Mouse (Mus musculus): Measurements from ENCODE around the gene Pax8.
A peak's percentile ranks its signal among the peaks of the same experiment; 100 is the strongest.

Pax8 gene

DNA sequence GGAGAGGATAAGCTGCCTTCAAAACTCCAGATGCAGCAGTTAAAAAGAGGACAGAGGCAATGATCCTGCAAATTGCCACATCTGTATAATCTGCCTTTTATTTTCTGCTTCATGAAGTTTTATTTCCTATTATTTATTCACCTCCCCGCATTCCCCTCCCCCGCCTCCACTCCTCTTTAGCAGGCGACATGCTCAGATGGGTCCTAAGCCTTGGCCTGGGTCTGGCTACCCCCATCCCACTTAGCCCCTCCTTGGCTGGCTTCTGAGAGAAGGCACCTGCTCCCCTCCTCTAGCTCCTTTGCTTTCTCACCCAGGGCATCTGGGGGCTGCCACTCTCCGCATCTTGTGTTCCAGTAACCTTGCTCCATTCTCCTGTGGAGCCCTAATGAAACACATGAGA is 61.7 kb downstream of the Pax8 start:
- no peak for DNase-seq (ENCODE audit: low spot score in 2 of 2)

DNA sequence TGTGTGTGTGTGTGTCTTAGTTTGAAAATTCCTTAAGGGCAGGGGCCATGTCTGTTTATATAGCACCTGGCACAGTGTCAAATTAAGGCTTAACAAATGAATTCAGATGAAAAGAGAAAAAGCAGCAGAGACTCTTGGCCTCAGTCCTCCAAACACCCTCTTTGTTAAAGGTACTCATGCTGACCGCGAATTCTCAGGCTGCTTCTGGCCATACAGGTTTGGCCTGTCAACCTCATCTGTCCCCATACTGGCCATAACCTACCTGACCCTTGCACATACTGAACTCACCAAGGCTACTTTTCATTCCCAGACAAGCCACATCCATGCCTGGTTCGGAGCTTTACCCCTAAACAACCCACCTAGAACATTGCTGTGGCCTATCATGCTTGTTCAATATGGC is 62.2 kb downstream of the Pax8 start:
- DNase-seq (ENCODE audit: low spot score in 2 of 2): no peak

DNA sequence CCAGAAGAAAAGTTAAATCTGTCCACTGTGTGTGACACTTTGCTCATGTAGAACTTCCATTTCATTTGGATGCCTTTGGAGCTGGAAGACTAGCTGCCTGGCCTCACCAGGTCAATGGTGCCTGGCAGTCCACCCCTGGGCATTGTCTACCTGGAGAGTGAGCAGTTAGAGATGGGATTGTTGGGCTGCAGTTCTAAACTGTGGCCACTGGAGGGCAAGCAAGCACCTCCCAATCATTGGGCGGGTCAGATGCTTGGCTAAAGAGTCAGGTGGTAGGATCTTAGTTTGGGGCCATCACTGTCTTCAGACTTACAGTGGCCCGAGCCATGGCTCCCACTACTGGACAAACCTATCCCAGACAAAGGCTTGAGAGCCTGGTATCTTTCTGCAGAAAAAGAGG is 66.2 kb downstream of the Pax8 start:
- peak; percentile 57 to 78 for DNase-seq (ENCODE audit: low spot score in 2 of 2)

DNA sequence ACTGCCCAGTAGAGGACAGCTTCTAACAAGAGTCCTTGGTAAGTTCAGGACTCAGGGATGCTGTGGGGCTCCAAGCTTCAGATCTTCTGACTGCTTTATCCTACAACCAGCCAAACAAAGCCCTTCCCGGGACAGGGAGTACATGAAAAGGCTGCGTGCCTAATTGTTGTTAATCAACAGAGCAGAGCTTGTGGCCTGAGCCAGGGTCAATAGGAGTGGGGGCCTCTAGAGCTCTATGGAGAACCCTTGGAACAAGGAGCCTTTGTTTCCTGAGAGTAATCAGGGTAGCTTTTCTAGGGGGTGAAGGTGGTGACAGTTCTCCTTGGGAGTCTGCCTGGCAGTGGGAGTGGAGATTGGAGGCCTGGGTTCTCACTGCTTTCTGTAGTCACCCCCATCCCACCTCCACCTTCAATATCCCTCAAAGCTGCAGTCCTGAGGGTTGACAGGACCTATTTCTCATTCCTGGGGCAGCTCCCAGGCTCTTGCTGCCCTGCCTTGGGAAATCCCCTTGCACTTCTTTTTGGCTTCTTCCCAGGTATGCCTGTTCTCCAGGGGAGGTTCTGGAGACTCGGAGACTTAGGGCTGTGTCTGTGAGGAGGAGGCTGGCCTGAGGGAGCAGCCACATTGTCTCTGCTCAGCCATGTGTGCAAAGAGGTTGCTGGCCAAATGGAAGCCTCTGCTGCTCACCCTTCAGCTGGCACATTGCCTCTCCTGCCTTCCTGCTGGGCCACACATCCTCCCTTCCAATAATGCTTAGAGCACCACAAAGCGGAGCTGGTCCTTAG is 67.5 kb downstream of the Pax8 start:
- peak in 1 of 2 experiments; percentile 70 for DNase-seq (ENCODE audit: low spot score in 2 of 2)

DNA sequence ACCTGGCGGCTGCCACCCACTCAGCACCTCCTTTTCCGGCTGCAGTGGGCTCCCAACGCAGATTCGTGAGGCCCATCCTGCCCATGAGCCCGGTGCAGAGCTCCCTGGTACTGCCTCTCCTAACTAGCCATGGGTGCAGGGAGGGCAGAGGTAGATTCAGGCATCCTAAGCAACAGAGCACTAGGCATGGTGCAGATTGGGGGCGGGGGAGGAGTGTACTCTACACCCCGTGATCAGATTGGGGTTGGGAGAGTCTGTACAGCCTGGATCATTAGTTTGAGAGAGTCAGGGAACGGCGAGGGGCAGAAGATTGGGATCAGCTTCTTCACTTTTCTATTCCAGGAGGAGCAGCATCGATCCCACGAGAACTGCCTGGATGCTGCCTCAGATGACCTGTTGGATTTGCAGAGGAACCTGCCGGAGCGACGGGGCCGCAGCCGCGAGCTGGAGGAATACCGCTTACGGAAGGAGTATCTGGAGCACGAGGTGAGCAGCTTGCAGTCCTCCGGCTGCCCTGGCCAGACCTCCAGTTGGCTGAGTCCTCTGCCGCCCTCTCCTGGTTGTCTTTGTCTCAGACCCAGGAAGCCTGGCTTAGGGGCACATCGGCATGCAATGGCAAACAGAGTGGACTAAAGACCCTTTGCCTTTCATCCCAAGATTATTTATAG is 69.9 kb downstream of the Pax8 start:
- peak; percentile 53 to 78 for DNase-seq (ENCODE audit: low spot score in 2 of 2)

- DNase-seq (ENCODE audit: low spot score in 2 of 2): no peak
These were observed 74.7 kb downstream of the Pax8 start for GRCm38 (mm10) chr2:24400711-24401110.

DNA sequence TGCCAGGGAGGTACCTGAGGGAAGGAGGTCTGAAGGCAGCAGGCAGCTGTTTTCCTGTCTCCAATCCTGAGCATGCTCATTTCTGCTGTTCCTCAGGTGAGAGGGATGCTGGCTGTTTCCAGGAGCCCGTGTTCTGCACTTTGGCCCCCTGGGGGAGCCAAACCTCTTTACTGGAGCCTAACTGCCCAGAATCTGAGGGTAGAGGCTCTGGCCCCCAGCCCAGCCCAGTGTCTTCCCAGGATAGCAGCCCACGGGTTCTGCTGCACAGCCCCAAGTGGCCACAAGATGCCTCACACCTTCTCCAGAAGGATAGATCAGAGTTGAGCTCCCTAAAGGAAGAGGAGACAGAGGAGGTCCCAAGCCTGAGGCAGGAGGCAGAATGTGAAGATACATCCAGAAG is 78.3 kb downstream of the Pax8 start:
- no peak for DNase-seq (ENCODE audit: low spot score in 2 of 2)

DNA sequence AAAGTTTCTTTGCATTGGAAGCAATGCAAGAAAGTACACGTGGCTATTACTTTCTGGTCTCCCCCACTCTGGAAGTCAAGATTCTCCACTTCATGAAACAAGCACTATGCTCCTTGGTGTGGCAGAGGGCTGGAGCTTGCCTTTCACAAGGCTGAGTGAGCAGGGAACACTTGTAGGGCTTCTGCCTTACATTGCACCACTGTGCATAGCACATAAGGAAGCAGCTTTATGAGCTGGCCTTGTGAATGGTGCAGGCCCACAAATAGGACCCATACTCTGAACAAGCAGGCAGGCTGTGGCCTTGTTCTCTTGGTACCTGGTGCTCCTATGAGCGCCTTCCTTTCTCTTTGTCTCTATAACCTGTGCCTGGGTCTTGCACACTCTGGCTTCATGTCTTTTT is 82.1 kb downstream of the Pax8 start:
- no peak for DNase-seq (ENCODE audit: low spot score in 2 of 2)

DNA sequence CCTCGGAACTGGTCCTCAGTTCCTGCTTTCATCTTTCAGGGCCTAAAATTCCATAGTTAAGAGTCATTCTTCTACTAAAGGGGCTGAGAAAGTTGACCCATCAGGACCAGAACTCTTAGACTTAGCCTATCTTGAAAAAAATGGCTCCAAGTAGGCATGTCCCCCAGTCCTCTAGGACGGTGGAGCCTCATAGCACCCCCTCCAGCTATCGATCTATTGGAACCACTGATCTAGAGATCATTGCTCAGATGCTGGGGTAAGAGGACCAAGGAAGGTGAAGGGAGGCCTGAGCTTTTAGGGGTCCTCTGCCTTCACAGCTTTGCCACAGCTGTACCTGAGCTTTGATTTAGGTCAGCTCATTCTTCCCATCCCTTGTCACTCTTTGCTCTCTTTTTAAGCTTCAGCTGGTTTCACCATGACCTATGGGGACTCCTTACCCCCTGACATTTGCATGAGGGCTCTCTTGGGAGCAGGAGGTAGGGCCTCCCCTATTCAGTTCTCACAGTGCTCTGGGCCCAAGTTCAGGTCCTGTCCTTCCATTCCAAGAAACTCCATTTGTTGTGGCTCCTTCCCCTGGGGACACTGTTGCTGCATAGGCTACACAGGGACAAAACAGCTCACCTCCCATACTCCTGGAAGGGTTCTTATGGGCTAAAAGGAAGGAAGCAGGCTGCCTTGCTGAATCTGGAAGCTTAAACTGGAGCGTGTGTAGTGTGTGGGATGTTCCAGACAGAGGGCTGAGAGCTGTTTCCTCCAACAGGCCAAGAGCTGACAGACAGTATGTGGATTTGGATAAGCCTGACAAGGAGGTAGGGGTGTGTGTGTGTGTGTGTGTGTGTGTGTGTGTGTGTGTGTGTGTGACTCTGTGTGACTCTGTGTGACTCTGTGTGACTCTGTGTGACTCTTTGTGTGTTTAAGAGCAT is 87.8 kb downstream of the Pax8 start:
- no peak for DNase-seq (ENCODE audit: low spot score in 2 of 2)

GRCm38 (mm10) chr2:24386964-24387320 is 88.5 kb downstream of the Pax8 start:
- DNase-seq (ENCODE audit: low spot score in 2 of 2): no peak

- no peak for DNase-seq (ENCODE audit: low spot score in 2 of 2)
These were observed 89.0 kb downstream of the Pax8 start for GRCm38 (mm10) chr2:24386158-24386963.

DNA sequence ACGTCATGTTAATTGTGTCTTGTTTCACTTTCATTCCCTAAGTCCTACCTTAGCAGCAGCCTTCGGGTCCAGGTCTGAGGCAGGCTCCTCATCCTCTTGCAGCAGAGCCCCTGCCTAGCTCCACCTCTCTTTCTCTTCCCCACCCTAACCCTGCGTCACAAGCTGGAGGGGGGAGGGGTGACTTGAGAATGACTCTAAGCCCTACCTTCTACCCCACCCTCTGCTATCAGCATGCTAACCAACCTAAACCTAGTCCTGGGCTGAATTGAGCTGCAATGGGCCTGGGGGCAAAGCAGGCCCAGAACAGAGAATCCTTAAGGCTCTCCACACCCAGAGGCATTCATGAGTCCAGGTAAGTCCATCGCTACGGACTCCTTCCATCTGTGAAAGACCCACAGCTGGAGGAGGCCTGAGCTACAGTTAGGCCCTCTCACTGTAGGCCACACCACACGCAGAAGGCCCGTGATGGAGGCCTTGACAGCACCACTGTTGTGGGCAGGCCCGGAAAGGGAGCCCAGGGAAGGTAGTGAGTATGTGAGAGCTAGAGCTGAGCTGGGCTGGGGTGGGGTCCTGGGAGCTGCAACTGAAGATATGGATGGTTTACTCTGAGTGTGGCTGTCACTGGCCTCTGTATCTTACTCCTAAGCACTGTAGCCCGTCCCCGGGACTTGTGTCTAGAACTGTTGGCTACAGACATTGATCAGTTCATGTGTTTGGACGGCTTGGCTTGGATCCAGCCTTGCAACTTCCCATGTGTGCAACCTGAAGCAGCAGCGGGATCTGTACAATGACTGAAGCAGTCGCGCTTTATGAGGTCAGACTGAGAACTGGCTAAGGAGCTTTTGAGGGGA is 90.1 kb downstream of the Pax8 start:
- DNase-seq (ENCODE audit: low spot score in 2 of 2): no peak

GRCm38 (mm10) chr2:24384393-24384792 is 91.0 kb downstream of the Pax8 start:
- no peak for DNase-seq (ENCODE audit: low spot score in 2 of 2)

- no peak for DNase-seq (ENCODE audit: low spot score in 2 of 2)
These were observed 91.8 kb downstream of the Pax8 start for GRCm38 (mm10) chr2:24383636-24384035.

GRCm38 (mm10) chr2:24382456-24383230 is 92.8 kb downstream of the Pax8 start:
- DNase-seq (ENCODE audit: low spot score in 2 of 2): no peak

- no peak for DNase-seq (ENCODE audit: low spot score in 2 of 2)
These were observed 96.5 kb downstream of the Pax8 start for GRCm38 (mm10) chr2:24378747-24379450.

Data from cerebellum, postnatal 4 days (tissue).